Mouse (Mus musculus): Measurements from ENCODE around the gene 4933428G20Rik. TPM values are rescaled to one million over a fixed set of nuclear protein-coding genes. Genes with fewer than 3 reads are reported as not detected.

Gene 4933428G20Rik
- polyA plus RNA-seq (2012; rRNA removed; ENCODE audit: low replicate concordance) = not detected in 2 replicates

DNA sequence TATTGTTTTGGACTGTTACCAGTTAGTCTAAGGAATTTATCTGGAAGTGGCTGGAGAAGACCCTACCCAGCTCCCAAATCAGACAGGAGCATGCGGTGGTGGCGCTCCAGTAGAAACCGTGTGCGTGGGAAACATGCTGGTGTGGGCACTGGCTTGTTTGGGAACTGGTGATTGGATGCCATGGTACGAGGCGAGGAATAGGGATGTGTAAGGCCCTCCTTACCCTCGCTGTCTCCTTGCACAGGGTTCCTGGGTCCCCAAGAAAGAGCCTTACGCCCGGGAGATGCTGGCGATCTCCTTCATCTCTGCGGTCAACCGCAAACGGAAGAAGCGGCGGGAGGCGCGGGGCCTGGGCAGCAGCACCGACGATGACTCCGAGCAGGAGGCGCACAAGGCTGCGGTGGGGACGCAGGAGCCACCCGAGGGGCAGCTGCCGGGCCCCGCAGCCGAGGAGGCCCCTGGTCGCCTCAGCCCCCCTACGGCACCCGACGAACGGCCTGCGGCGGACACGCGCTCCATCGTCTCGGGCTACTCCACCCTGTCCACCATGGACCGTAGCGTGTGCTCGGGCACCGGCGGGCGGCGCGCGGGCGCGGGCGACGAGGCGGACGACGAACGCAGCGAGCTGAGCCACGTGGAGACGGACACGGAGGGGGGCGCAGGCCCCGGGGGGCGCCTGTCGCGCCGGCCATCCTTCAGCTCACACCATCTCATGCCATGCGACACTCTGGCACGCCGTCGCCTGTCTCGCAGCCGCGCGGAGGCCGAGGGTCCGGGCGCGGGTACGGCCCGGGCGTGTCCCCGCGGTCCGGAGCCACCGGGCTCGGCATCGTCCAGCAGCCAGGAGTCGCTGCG is at the start of gene 4933428G20Rik:
TSS of gene 4933428G20Rik (minus strand) at position 476 of the 855 bp plus-strand sequence.

Other genes starting within 250 kb of the 4933428G20Rik start
- 20.0 and 23.4 TPM in 2 replicates for gene Npepps, start 219.7 kb downstream of the 4933428G20Rik start, polyA plus RNA-seq (2012; rRNA removed; ENCODE audit: low replicate concordance)
- 9.2 and 19.3 TPM in 2 replicates for gene Mrpl45, start 184.6 kb downstream of the 4933428G20Rik start, polyA plus RNA-seq (2012; rRNA removed; ENCODE audit: low replicate concordance)
- 0.07 TPM in 2 replicates for gene Gpr179, start 148.3 kb downstream of the 4933428G20Rik start, polyA plus RNA-seq (2012; rRNA removed; ENCODE audit: low replicate concordance)
- gene Socs7, start 137.8 kb downstream of the 4933428G20Rik start, polyA plus RNA-seq (2012; rRNA removed; ENCODE audit: low replicate concordance) = 7.9 and 11.8 TPM in 2 replicates
- gene Arhgap23, start 84.8 kb downstream of the 4933428G20Rik start, polyA plus RNA-seq (2012; rRNA removed; ENCODE audit: low replicate concordance) = 33.3 and 64.7 TPM in 2 replicates
- 1.1 and 1.3 TPM in 2 replicates for gene Srcin1, start 75.8 kb upstream of the 4933428G20Rik start, polyA plus RNA-seq (2012; rRNA removed; ENCODE audit: low replicate concordance)
- gene Epop, start 129.4 kb upstream of the 4933428G20Rik start, polyA plus RNA-seq (2012; rRNA removed; ENCODE audit: low replicate concordance) = 1.5 and 8.0 TPM in 2 replicates
- 51.8 and 137 TPM in 2 replicates for gene Mllt6, start 163.1 kb upstream of the 4933428G20Rik start, polyA plus RNA-seq (2012; rRNA removed; ENCODE audit: low replicate concordance)
- 93.5 and 125 TPM in 2 replicates for gene Cisd3, start 185.5 kb upstream of the 4933428G20Rik start, polyA plus RNA-seq (2012; rRNA removed; ENCODE audit: low replicate concordance)
- gene Pcgf2, start 200.2 kb upstream of the 4933428G20Rik start, polyA plus RNA-seq (2012; rRNA removed; ENCODE audit: low replicate concordance) = 46.3 and 90.5 TPM in 2 replicates
- gene Psmb3, start 203.1 kb upstream of the 4933428G20Rik start, polyA plus RNA-seq (2012; rRNA removed; ENCODE audit: low replicate concordance) = 295 and 441 TPM in 2 replicates
- gene Pip4k2b, start 244.4 kb upstream of the 4933428G20Rik start, polyA plus RNA-seq (2012; rRNA removed; ENCODE audit: low replicate concordance) = 20.5 and 27.5 TPM in 2 replicates

Measured in mammary gland, adult 2 months (tissue).